Mouse (Mus musculus) lung, embryonic 15.5 days (tissue): ENCODE measurements at regions not wholly inside any gene's neighbourhood (a gene's known extent, or its start where the extent isn't known, plus 50 kb on each side); places are given as distances from the start of the nearest gene placed in this dataset.
"Not testable (repeated sequence)": the region's sequence is repeated elsewhere in the genome, so short reads cannot be mapped to it uniquely, and the experiment has no call there.

Source experiments
- ATAC-seq: fragments of 200-750 bp; cut with Nextera tagmentation; 2 replicates; pipeline ENCODE4 v1.8.0; 2017; ENCODE audit warnings: moderate number of reproducible peaks, borderline replicate concordance; ENCODE audit not compliant: low FRiP score, low TSS enrichment; ENCODE audit errors: extremely low read depth
- H3K27ac ChIP-seq: fragments of 300-500 bp; sonication (generic); 2 replicates; pipeline ENCODE4 v1.5.1; 2015; ENCODE audit warnings: moderate library complexity, mild to moderate bottlenecking, inconsistent platforms
- H3K27me3 ChIP-seq: fragments of 300-500 bp; sonication (generic); 2 replicates; pipeline ENCODE4 v1.6.1; 2015; ENCODE audit warnings: inconsistent platforms
- H3K36me3 ChIP-seq: fragments of 300-500 bp; sonication (generic); 2 replicates; pipeline ENCODE4 v1.6.1; 2015; ENCODE audit warnings: inconsistent platforms
- H3K4me1 ChIP-seq: fragments of 300-500 bp; sonication (generic); 2 replicates; pipeline ENCODE4 v1.6.1; 2015; ENCODE audit warnings: inconsistent platforms
- H3K4me2 ChIP-seq: fragments of 300-500 bp; sonication (generic); 2 replicates; pipeline ENCODE4 v1.6.1; 2015; ENCODE audit warnings: inconsistent platforms, mild to moderate bottlenecking, moderate library complexity
- H3K4me3 ChIP-seq: fragments of 300-500 bp; sonication (generic); 2 replicates; pipeline ENCODE4 v1.5.1; 2015; ENCODE audit warnings: mild to moderate bottlenecking, inconsistent platforms
- H3K9ac ChIP-seq: fragments of 300-500 bp; sonication (generic); 2 replicates; pipeline ENCODE4 v1.6.1; 2015; ENCODE audit warnings: inconsistent platforms
- H3K9me3 ChIP-seq: fragments of 300-500 bp; sonication (generic); 2 replicates; pipeline ENCODE4 v1.6.1; 2016; ENCODE audit warnings: inconsistent platforms
- WGBS: fragments of 180-500 bp; shearing (Covaris S2); methylation state at CpG from one replicate; pipeline ENCODE4 v1.1.7; 2015; 5-methylcytosine and 5-hydroxymethylcytosine counted together

DNA sequence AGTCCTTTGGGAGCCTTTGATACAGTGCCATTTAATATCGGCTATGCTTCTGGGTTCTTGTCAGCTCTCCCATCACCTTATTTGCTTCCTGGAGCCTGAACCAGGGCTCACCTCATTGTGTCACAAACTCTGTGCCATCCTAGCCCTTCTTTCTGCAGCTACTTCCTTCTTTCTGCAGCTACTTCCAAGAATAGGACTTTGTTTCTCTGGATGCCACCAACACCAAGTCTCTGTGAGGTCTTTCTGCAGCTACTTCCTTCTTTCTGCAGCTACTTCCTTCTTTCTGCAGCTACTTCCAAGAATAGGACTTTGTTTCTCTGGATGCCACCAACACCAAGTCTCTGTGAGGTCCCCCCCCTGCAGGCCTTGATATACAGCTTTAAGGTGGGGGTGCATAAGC is 107.8 kb downstream of the Adra2a start:
- H3K27ac ChIP-seq, H3K9ac ChIP-seq, H3K4me2 ChIP-seq, H3K27me3 ChIP-seq, H3K36me3 ChIP-seq, H3K9me3 ChIP-seq, H3K4me1 ChIP-seq, H3K4me3 ChIP-seq, ATAC-seq: not testable (repeated sequence)
- 90% methylated on average over 1 of the region's 1 CpGs for WGBS

DNA sequence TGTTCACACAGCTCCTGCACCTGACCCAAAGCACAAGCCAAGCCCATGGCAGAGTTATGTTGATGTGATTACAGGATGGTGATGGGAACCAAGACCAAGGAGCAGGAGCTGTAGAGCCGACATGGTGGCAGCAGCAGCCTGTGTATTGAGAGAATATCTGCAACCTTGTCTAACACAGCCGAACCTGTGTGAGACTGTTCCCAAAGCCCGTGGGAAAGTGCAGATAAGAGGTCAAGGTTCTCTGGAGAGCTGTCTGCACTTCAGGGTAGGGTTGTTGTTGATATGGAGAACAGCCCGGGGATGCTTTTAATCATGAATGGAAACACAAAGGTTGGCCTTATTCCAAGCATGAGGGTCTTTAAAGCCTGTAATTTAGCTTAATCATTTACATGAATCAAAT is 110.4 kb downstream of the Adra2a start:
- WGBS: 59% methylated on average over 4 of the region's 4 CpGs
- Histone ChIP-seq H3K9ac (no peak overlapping the region), H3K27me3 (no peaks in the 10 kb centered on the region), H3K27ac (no peak overlapping the region), H3K9me3 (no peaks in the 10 kb centered on the region), H3K4me1 (no peaks in the 10 kb centered on the region), H3K36me3 (no peaks in the 10 kb centered on the region), H3K4me2 (no peak overlapping the region), H3K4me3 (no peak overlapping the region)
- ATAC-seq: no peak

DNA sequence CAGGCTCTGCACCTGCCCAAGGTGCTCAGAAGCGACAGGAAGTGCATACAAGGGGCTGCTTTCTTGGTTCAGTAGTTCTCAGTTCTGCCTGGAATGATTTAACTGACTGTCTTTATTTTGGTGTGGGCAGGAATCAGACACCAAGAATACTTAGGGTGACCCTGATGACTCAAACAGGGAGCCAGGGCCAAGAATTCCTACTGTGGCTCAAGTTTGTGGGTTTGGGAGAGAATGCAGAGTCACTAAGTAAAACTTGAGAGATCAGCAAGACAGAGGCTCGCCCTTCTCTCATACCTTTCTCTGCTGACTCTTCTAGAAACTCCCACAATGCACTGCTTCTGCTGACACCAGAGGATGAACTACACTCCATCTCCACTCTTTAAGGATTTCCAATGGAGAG is 126.4 kb downstream of the Adra2a start:
- WGBS: 40% methylated on average over 2 of the region's 2 CpGs
- no peak for ATAC-seq
- no peaks in the 10 kb centered on the region for H3K27me3 ChIP-seq
- H3K36me3 ChIP-seq: no peaks in the 10 kb centered on the region
- H3K4me1 ChIP-seq: no peaks in the 10 kb centered on the region
- H3K9ac ChIP-seq: no peak overlapping the region
- H3K4me3 ChIP-seq: no peak overlapping the region
- no peak overlapping the region for H3K27ac ChIP-seq
- no peaks in the 10 kb centered on the region for H3K9me3 ChIP-seq
- H3K4me2 ChIP-seq: no peak overlapping the region

DNA sequence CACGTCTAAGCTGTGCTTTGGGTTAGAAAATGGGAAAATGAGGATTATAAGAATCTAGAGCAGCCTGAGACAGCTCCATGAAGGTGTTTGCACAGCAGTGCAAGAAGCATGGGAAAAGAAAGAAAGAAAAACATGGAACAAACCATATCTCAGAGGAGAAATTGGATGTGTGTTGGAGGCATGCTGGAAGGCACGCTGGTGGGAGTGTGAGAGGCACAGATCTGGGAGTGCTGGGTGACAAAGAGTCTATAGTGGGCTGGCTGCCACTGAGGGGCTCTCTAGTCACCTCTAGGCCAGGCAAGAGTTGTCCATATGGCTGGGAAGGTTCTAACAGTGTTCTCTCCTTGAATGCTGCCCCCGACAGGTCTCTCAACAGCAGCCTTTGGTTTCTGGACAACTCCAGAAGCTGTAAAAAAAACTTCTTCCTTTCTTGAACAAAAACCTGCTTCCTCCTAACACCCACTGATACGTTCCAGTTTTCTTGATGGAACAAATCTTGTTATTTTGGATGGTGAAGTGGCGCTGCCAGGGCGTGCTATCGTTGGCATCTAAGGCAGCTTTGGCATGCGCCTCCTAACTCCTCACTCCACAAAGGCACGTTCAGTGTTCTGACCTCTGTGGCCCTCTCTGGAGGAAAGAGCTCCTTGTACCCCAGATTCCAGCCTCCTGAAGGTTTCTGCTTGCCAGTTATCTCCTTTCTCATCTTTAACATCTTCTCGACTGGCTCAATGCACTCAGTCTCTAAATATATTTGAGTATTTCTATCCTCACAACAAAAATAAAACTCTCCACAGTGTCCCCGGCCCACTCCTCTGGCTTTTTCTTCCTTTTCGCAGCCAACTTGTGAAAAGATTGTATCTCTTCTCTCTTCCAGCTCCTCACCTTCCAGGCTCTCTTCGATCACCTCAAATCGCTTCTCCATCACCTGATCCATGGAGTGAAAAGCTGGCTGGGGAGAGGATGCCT is 130.4 kb downstream of the Adra2a start:
- Histone ChIP-seq H3K4me2 (no peak overlapping the region), H3K9me3 (no peaks in the 10 kb centered on the region), H3K36me3 (no peaks in the 10 kb centered on the region), H3K4me1 (no peaks in the 10 kb centered on the region), H3K27me3 (no peaks in the 10 kb centered on the region), H3K4me3 (no peak overlapping the region), H3K9ac (no peak overlapping the region), H3K27ac (no peak overlapping the region)
- ATAC-seq: no peak
- 79% methylated on average over 14 of the region's 14 CpGs for WGBS

DNA sequence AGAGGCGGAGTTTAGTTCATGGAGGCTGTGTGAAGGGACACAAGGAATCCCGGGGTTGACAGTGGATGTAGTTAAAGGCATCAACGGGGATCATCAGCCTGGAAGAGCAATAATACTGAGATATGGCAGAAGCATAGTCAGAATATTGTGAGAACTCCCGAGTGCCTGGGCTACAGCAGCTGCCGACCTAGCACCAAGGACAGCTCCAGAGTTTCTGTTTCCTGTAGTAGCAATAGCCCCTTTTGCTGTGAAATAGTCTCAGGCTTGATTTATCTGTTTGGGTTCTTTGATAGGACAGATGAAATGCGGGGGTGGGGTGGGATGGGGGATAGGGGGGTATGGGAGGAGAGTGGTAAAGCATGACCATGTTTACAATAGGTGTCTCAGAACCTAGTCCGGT is 131.8 kb downstream of the Adra2a start:
- no peak overlapping the region for H3K9ac ChIP-seq
- no peaks in the 10 kb centered on the region for H3K27me3 ChIP-seq
- H3K4me3 ChIP-seq: no peak overlapping the region
- H3K36me3 ChIP-seq: no peaks in the 10 kb centered on the region
- H3K4me1 ChIP-seq: no peaks in the 10 kb centered on the region
- no peak overlapping the region for H3K27ac ChIP-seq
- WGBS: 38% methylated on average over 7 of the region's 7 CpGs
- no peaks in the 10 kb centered on the region for H3K9me3 ChIP-seq
- no peak overlapping the region for H3K4me2 ChIP-seq
- ATAC-seq: no peak

DNA sequence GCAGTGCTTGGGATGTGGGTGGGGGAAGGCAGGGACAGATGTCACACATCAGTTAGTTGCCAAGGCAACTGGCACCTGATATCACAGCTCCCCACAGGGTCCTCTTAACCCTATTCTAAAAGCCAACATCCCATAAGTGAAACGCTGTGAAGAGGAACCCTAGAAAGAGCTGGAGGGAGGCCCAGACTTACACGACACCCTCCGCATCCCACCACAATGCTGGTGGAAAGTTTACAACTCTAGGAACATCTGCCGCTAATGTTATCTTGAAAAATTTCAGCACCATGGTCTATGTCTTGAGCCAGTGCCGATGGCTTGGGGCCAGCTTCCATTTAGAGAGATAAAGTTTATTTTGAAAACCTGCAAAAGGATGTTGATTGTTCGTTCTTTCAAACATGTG is 133.5 kb downstream of the Adra2a start:
- Histone ChIP-seq H3K36me3 (no peaks in the 10 kb centered on the region), H3K9me3 (no peaks in the 10 kb centered on the region), H3K4me2 (no peak overlapping the region), H3K9ac (no peak overlapping the region), H3K4me1 (no peaks in the 10 kb centered on the region), H3K27ac (no peak overlapping the region), H3K27me3 (no peaks in the 10 kb centered on the region), H3K4me3 (no peak overlapping the region)
- WGBS: 39% methylated on average over 6 of the region's 6 CpGs
- no peak for ATAC-seq

DNA sequence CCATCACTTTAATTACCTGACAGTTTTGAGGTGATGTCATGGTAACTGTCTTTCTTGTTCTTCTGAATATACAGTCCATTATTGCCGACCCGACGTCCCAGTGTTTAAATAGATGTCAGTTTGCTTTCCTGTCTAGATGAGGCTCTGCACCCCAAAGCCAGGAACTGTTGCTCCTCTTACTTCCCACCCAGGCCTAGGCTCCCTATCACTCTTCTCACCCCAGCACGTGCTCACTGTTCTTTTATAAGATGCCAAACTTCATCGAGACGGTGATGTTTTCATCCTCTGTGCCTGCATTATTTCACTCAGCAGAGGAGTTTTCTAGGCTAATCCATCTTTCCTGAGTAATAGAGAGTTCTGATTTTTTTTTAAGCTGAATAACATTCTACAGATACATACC is 156.5 kb downstream of the Adra2a start:
- ATAC-seq: no peak
- Histone ChIP-seq H3K36me3 (no peaks in the 10 kb centered on the region), H3K4me2 (no peak overlapping the region), H3K4me1 (no peaks in the 10 kb centered on the region), H3K27me3 (no peaks in the 10 kb centered on the region), H3K9ac (no peak overlapping the region), H3K27ac (no peak overlapping the region), H3K9me3 (no peaks in the 10 kb centered on the region), H3K4me3 (no peak overlapping the region)
- 25% methylated on average over 6 of the region's 6 CpGs for WGBS

DNA sequence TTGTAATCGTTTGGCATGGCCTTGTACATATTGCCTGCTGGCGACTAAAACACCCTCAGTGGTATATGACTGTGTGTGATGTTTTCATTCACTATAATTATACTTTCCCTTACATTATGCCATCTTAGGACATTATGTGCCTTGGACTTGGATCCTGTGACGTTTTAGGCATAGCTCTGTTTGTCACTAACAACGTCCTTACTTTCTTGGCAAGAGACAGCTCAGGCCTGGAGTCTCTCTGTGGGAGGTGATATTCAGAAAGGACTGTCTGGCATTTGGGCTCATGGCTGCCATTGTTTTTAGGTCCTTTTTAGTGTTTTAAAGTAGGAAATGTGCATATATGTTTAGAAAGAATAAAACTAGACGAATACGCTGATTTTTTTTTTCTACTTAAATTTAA is 158.5 kb downstream of the Adra2a start:
- H3K4me2 ChIP-seq: no peak overlapping the region
- H3K36me3 ChIP-seq: no peaks in the 10 kb centered on the region
- H3K27me3 ChIP-seq: no peaks in the 10 kb centered on the region
- H3K27ac ChIP-seq: no peak overlapping the region
- WGBS: 74% methylated on average over 6 of the region's 6 CpGs
- no peaks in the 10 kb centered on the region for H3K4me1 ChIP-seq
- H3K9ac ChIP-seq: no peak overlapping the region
- no peak overlapping the region for H3K4me3 ChIP-seq
- no peaks in the 10 kb centered on the region for H3K9me3 ChIP-seq
- no peak for ATAC-seq

DNA sequence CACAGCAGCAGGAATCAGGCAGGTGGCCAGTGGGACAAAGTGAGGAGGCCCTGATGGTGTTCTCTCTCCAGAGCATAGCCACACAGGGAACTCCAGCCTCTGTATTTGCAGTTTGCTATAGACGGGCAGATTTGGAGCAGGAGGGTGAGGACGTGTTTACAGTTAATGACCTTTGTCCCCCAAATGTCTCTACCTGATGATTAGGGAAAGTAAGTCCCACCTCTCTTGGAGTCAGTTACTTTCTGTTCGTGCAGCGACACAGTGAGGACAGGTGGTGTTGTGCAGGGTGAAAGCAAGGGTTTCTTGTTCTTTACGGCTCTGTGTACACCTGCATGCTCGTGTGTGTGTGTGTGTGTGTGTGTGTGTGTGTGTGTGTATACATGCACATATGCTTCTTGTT is 162.9 kb downstream of the Adra2a start:
- no peak overlapping the region for H3K9ac ChIP-seq
- H3K27me3 ChIP-seq: no peaks in the 10 kb centered on the region
- H3K4me3 ChIP-seq: no peak overlapping the region
- H3K9me3 ChIP-seq: no peaks in the 10 kb centered on the region
- H3K36me3 ChIP-seq: no peaks in the 10 kb centered on the region
- H3K4me2 ChIP-seq: no peak overlapping the region
- no peak overlapping the region for H3K27ac ChIP-seq
- no peak for ATAC-seq
- 50% methylated on average over 6 of the region's 6 CpGs for WGBS
- no peaks in the 10 kb centered on the region for H3K4me1 ChIP-seq

DNA sequence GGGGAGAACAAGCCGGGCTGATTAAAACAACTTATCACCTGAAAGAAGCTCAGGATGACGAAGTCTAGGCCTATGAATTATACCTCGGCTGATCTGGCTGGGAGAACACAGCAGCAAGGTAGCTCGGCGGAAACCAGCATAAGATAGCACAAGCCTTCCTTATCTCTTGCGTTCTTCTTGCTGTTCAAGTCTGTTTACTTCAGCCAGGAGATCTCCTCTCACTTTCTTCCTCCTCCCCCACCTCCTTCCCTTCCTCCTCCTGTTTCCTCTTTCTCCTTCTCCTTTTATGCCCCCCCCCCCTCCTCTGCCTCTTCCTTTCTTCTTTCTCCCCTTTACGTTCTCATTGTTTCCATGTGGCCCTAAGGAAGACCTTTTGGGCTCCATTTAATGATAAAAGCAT is 168.2 kb downstream of the Adra2a start:
- no peak for ATAC-seq
- Histone ChIP-seq H3K27me3 (no peaks in the 10 kb centered on the region), H3K4me3 (no peak overlapping the region), H3K36me3 (no peaks in the 10 kb centered on the region), H3K9me3 (no peaks in the 10 kb centered on the region), H3K9ac (no peak overlapping the region), H3K4me1 (no peaks in the 10 kb centered on the region), H3K4me2 (no peak overlapping the region), H3K27ac (no peak overlapping the region)
- WGBS: 34% methylated on average over 7 of the region's 7 CpGs

DNA sequence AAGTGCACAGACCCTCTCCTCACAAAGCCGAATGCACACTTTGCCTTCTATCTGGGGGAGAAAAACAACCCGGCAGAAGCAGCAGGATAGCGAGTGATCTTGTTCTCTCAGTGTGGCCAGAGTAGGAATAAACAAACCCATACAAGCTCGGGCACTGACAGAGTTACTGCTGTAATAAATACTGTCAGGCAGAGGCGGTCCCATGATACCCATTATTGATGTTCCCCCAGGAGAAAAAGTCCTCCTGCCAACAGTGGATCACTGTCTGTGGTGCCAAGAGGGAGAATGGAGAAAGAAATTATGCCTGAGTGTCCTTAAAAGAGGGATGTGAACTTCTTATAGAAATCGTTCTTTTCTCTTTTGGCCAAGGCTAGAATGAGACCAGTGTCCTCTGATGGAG is 200.2 kb downstream of the Adra2a start:
- Histone ChIP-seq H3K4me2 (no peak overlapping the region), H3K36me3 (no peaks in the 10 kb centered on the region), H3K4me1 (no peaks in the 10 kb centered on the region), H3K27ac (no peak overlapping the region), H3K9ac (no peak overlapping the region), H3K9me3 (no peaks in the 10 kb centered on the region), H3K4me3 (no peak overlapping the region), H3K27me3 (no peaks in the 10 kb centered on the region)
- no peak for ATAC-seq
- WGBS: 54% methylated on average over 6 of the region's 6 CpGs

DNA sequence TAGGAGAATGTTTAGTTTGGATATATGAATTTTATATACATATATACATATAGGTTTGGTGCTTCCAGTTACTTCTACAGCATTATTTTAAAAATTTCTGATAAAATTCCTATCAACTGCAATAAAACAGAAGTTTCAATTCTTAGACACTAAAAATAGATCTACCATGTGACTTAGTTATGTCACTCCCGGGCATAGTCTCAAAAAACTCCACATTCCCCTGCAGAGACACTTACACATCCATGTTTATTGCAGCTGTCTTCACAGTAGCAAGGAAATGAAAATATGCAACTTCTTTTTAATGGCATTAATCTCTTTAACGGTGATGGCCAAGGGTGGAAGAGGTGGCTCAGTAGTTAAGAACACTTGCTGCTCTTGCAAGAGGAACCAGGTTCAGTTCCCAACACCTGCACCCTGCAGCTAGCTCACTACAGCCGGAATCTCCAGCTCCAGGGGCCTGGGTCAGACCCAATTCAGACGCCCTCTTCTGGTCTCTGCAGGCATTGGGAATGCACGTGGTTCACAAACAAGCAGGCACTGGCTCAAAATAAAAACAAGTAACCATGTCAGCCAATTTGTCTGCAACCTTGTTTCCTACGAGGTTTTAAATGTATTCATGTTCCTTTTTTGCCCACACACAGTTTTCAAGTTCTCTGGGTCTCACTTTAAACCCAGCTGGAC is 204.4 kb downstream of the Adra2a start:
- WGBS: 12% methylated on average over 6 of the region's 6 CpGs
- Histone ChIP-seq H3K4me1 (no peaks in the 10 kb centered on the region), H3K9me3 (no peaks in the 10 kb centered on the region), H3K4me2 (no peak overlapping the region), H3K36me3 (no peaks in the 10 kb centered on the region), H3K27ac (no peak overlapping the region), H3K9ac (no peak overlapping the region), H3K27me3 (no peaks in the 10 kb centered on the region), H3K4me3 (no peak overlapping the region)
- ATAC-seq: no peak
